Mouse (Mus musculus) limb, embryonic 11.5 days (tissue): ENCODE data around the gene Igsf11. TPM values are rescaled to one million over a fixed set of nuclear protein-coding genes. Genes with fewer than 3 reads are reported as not detected.

Experiments used
- ATAC-seq: fragments of 200-750 bp; cut with Nextera tagmentation; 2 replicates; pipeline ENCODE4 v1.8.0; 2017; ENCODE audit warnings: low read depth; ENCODE audit not compliant: insufficient number of reproducible peaks, low FRiP score, low TSS enrichment
- DNase-seq: peaks from one replicate; pipeline ENCODE4 v3.0.0-alpha.2; 2015; ENCODE audit warnings: low spot score
- H3K27ac ChIP-seq: fragments of 300-500 bp; sonication (generic); replicated peaks from 2 replicates; pipeline ENCODE4 v1.5.1; 2014; ENCODE audit warnings: low read depth, mild to moderate bottlenecking, low read length
- H3K27me3 ChIP-seq: fragments of 300-500 bp; sonication (generic); 2 replicates; pipeline ENCODE4 v1.6.1; 2014; ENCODE audit warnings: mild to moderate bottlenecking, low read length, mixed read lengths; ENCODE audit not compliant: control insufficient read depth, insufficient read depth
- H3K36me3 ChIP-seq: fragments of 300-500 bp; sonication (generic); 2 replicates; pipeline ENCODE4 v1.6.1; 2014; ENCODE audit warnings: mild to moderate bottlenecking, low read length, moderate library complexity, mixed read lengths; ENCODE audit not compliant: control insufficient read depth, insufficient read depth
- H3K4me1 ChIP-seq: fragments of 300-500 bp; sonication (generic); 2 replicates; pipeline ENCODE4 v1.6.1; 2014; ENCODE audit warnings: low read length, mixed read lengths; ENCODE audit not compliant: control insufficient read depth, insufficient read depth
- H3K4me2 ChIP-seq: fragments of 300-500 bp; sonication (generic); 2 replicates; pipeline ENCODE4 v1.6.1; 2014; ENCODE audit warnings: low read depth, mild to moderate bottlenecking, moderate library complexity; ENCODE audit not compliant: severe bottlenecking
- H3K4me3 ChIP-seq: fragments of 300-500 bp; sonication (generic); 2 replicates; pipeline ENCODE4 v1.5.1; 2014; ENCODE audit warnings: low read depth, low read length
- H3K9ac ChIP-seq: fragments of 300-500 bp; sonication (generic); 2 replicates; pipeline ENCODE4 v1.6.1; 2014; ENCODE audit warnings: mild to moderate bottlenecking, low read length
- H3K9me3 ChIP-seq: fragments of 300-500 bp; sonication (generic); 2 replicates; pipeline ENCODE4 v1.6.1; 2016; ENCODE audit warnings: low read length; ENCODE audit not compliant: control insufficient read depth
- WGBS: fragments of 180-500 bp; shearing (Covaris S2); extraction: QIAGEN DNeasy Blood & Tissue Kit; methylation state at CpG from one replicate; pipeline ENCODE4 v1.1.7; 2014; 5-methylcytosine and 5-hydroxymethylcytosine counted together
- polyA plus RNA-seq: library from polyadenylated mRNA; unstranded; fragments of >200 nt; fragmentation: Nextera tagmentation; extraction: Ambion mirVana; gene quantifications from 2 replicates; pipeline ENCODE4 v1.2.1, GENCODE M21; 2014

Igsf11 gene
- 0.52 and 0.75 TPM in 2 replicates for polyA plus RNA-seq

GRCm38 (mm10) chr16:38892371-38892770, at the start of gene Igsf11:
TSS of gene Igsf11 (plus strand) at chr16:38892671.
- H3K27me3 ChIP-seq, result no peaks in the 10 kb centered on the region
- DNase-seq, result no peak
- H3K27ac ChIP-seq, result no peak within 1 kb of the TSS
- WGBS, result 83% methylated on average over 7 of the region's 7 CpGs
- H3K9ac ChIP-seq, result no peak within 1 kb of the TSS
- no peak for ATAC-seq
- no peak within 1 kb of the TSS for H3K4me2 ChIP-seq
- no peak within 1 kb of the TSS for H3K4me3 ChIP-seq
- H3K36me3 ChIP-seq, result no peaks in the 10 kb centered on the region
- no peaks in the 10 kb centered on the region for H3K4me1 ChIP-seq
- H3K9me3 ChIP-seq, result no peaks in the 10 kb centered on the region

GRCm38 (mm10) chr16:38858120-38858749, 34.2 kb upstream of the Igsf11 start:
- no peak overlapping the region for H3K27ac ChIP-seq
- ATAC-seq (no peak), DNase-seq (no peak)
- H3K36me3 ChIP-seq, result no peaks in the 10 kb centered on the region
- H3K27me3 ChIP-seq, result no peaks in the 10 kb centered on the region
- no peak overlapping the region for H3K9ac ChIP-seq
- H3K4me3 ChIP-seq, result no peak overlapping the region
- 36% methylated on average over 8 of the region's 8 CpGs for WGBS
- H3K4me2 ChIP-seq, result no peak overlapping the region
- no peaks in the 10 kb centered on the region for H3K9me3 ChIP-seq
- no peaks in the 10 kb centered on the region for H3K4me1 ChIP-seq

GRCm38 (mm10) chr16:38860548-38860947, 31.9 kb upstream of the Igsf11 start:
- Histone ChIP-seq H3K4me2 (no peak overlapping the region), H3K4me1 (no peaks in the 10 kb centered on the region), H3K9ac (no peak overlapping the region), H3K27ac (no peak overlapping the region), H3K27me3 (no peaks in the 10 kb centered on the region), H3K9me3 (no peaks in the 10 kb centered on the region), H3K4me3 (no peak overlapping the region), H3K36me3 (no peaks in the 10 kb centered on the region)
- ATAC-seq (no peak), DNase-seq (no peak)
- 68% methylated on average over 6 of the region's 6 CpGs for WGBS

- Histone ChIP-seq H3K9ac (no peak overlapping the region), H3K4me1 (no peaks in the 10 kb centered on the region), H3K4me2 (no peak overlapping the region), H3K4me3 (no peak overlapping the region), H3K9me3 (no peaks in the 10 kb centered on the region), H3K36me3 (no peaks in the 10 kb centered on the region), H3K27ac (no peak overlapping the region), H3K27me3 (no peaks in the 10 kb centered on the region)
- 89% methylated on average over 5 of the region's 5 CpGs for WGBS
- no peak for ATAC-seq
- no peak for DNase-seq
These were observed 28.1 kb upstream of the Igsf11 start for GRCm38 (mm10) chr16:38864358-38864757.

- no peak overlapping the region for H3K27ac ChIP-seq
- no peak for DNase-seq
- no peak for ATAC-seq
- 94% methylated on average over 4 of the region's 4 CpGs for WGBS
- H3K9ac ChIP-seq, result no peak overlapping the region
- H3K4me1 ChIP-seq, result no peaks in the 10 kb centered on the region
- no peak overlapping the region for H3K4me2 ChIP-seq
- no peaks in the 10 kb centered on the region for H3K9me3 ChIP-seq
- H3K4me3 ChIP-seq, result no peak overlapping the region
- H3K27me3 ChIP-seq, result no peaks in the 10 kb centered on the region
- H3K36me3 ChIP-seq, result no peaks in the 10 kb centered on the region
These were observed 19.2 kb upstream of the Igsf11 start for GRCm38 (mm10) chr16:38873231-38873630.

GRCm38 (mm10) chr16:38874481-38874880, 18.0 kb upstream of the Igsf11 start:
- H3K9ac ChIP-seq, result no peak overlapping the region
- no peak for ATAC-seq
- 31% methylated on average over 4 of the region's 4 CpGs for WGBS

GRCm38 (mm10) chr16:38898816-38899425, 6.5 kb downstream of the Igsf11 start:
- ATAC-seq, result no peak
- Histone ChIP-seq H3K9ac (no peak overlapping the region), H3K27ac (no peak overlapping the region), H3K9me3 (no peaks in the 10 kb centered on the region), H3K4me1 (no peaks in the 10 kb centered on the region), H3K36me3 (no peaks in the 10 kb centered on the region), H3K4me3 (no peak overlapping the region), H3K4me2 (no peak overlapping the region), H3K27me3 (peaks cover 6% of the 10 kb centered on the region; the same call in 1 of the 2 replicates)
- DNase-seq, result no peak
- 49% methylated on average over 8 of the region's 8 CpGs for WGBS

More at GRCm38 (mm10) chr16:38874481-38874880, 18.0 kb upstream of the Igsf11 start:
- Histone ChIP-seq H3K4me1 (no peaks in the 10 kb centered on the region), H3K36me3 (no peaks in the 10 kb centered on the region), H3K27ac (no peak overlapping the region), H3K4me3 (no peak overlapping the region), H3K4me2 (no peak overlapping the region), H3K9me3 (no peaks in the 10 kb centered on the region), H3K27me3 (no peaks in the 10 kb centered on the region)
- DNase-seq, result no peak

- Histone ChIP-seq H3K27ac (no peak overlapping the region), H3K4me1 (no peaks in the 10 kb centered on the region), H3K36me3 (no peaks in the 10 kb centered on the region), H3K27me3 (peaks cover 12% of the 10 kb centered on the region; the same call in 1 of the 2 replicates), H3K4me3 (no peak overlapping the region), H3K9me3 (no peaks in the 10 kb centered on the region), H3K9ac (no peak overlapping the region), H3K4me2 (no peak overlapping the region)
- 77% methylated on average over 1 of the region's 1 CpGs for WGBS
- no peak for DNase-seq
- no peak for ATAC-seq
These were observed 7.6 kb downstream of the Igsf11 start for GRCm38 (mm10) chr16:38900024-38900423.
